23 mouse cellular contexts compared by ENCODE assay signal in the genomic region with DNA sequence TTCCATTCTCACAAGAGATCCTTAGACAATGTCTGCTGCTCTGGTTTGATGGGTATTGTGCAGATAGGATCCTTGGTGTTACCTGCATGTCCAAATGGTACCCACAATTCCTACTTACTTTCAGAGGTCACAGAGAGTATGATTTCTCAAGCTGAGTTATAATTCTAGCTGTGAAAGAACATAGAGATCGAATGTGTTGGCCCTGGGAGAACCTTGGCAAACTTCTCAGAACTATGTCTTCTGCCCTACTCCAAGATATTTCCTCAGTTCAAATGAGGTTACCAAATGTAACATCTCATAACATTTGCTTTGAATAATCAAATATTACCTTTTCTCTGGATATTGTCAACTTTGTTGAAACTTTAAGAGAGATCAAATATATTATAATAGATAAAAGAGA.
"Had no signal": no experiment of that assay in that cellular context is flagged by ENCODE, and none has a peak within 500 bp of the region (broad histone marks: within the 10 kb centered on the region; RNA-seq: fewer than 3 reads in every experiment).

No protein-coding gene starts in this region.

- H3K27me3 ChIP-seq: limb, embryonic 13.5 days; liver, embryonic 12.5 days; liver, embryonic 15.5 days; lung, embryonic 15.5 days; midbrain, embryonic 12.5 days; midbrain, embryonic 15.5 days; neural tube, embryonic 12.5 days; neural tube, embryonic 15.5 days; stomach, embryonic 15.5 days had no signal

- H3K36me3 ChIP-seq: limb, embryonic 10.5 days; limb, embryonic 13.5 days; liver, embryonic 12.5 days; liver, embryonic 15.5 days; lung, embryonic 15.5 days; midbrain, embryonic 12.5 days; midbrain, embryonic 15.5 days; neural tube, embryonic 12.5 days; neural tube, embryonic 15.5 days; stomach, embryonic 15.5 days had no signal

- H3K4me3 ChIP-seq: layer of hippocampus, adult 2 months; limb, embryonic 10.5 days; limb, embryonic 13.5 days; liver, embryonic 12.5 days; liver, embryonic 15.5 days; lung, embryonic 15.5 days; midbrain, embryonic 12.5 days; midbrain, embryonic 15.5 days; neural tube, embryonic 12.5 days; neural tube, embryonic 15.5 days; stomach, embryonic 15.5 days had no signal

- H3K4me1 ChIP-seq: liver, embryonic 12.5 days; liver, embryonic 15.5 days; lung, embryonic 15.5 days; midbrain, embryonic 12.5 days; midbrain, embryonic 15.5 days; neural tube, embryonic 12.5 days; neural tube, embryonic 15.5 days; stomach, embryonic 15.5 days had no signal

- H3K27ac ChIP-seq: kidney, postnatal 0 days; layer of hippocampus, adult 2 months; limb, embryonic 10.5 days; limb, embryonic 13.5 days; liver, embryonic 12.5 days; liver, embryonic 15.5 days; lung, embryonic 15.5 days; macrophage; midbrain, embryonic 12.5 days; midbrain, embryonic 15.5 days; neural tube, embryonic 12.5 days; neural tube, embryonic 15.5 days; stomach, embryonic 15.5 days had no signal

- DNase-seq: kidney, postnatal 25 days; layer of hippocampus, adult 9-11 months; liver; lung, adult 18-20 months; lung, postnatal 10 days; right cerebral cortex, adult 18-20 months; right cerebral cortex, postnatal 14 days; right cerebral cortex, postnatal 4 days; spleen, adult 18-20 months; thymus, postnatal 25 days had no signal

- H3K9ac ChIP-seq: limb, embryonic 13.5 days; liver, embryonic 12.5 days; liver, embryonic 15.5 days; lung, embryonic 15.5 days; midbrain, embryonic 12.5 days; midbrain, embryonic 15.5 days; neural tube, embryonic 12.5 days; neural tube, embryonic 15.5 days; stomach, embryonic 15.5 days had no signal
